In genomic region chr3:108751061-108751460, GRCm38 (mm10) we compare ENCODE assay signal across 18 mouse cellular contexts. TPM values are rescaled to one million over a fixed set of nuclear protein-coding genes. Genes with fewer than 3 reads are reported as not detected.
DNase-seq lines count a peak whose midpoint lies in the region; ATAC-seq and TF ChIP-seq lines count a peak whose summit lies in the region.
"Had no signal": no experiment of that assay in that cellular context is flagged by ENCODE, and none has a peak within 500 bp of the region (broad histone marks: within the 10 kb centered on the region; RNA-seq: fewer than 3 reads in every experiment).

No protein-coding gene starts in this region.

- H3K4me2 ChIP-seq in lung, postnatal 0 days (replicated peaks; ENCODE audit: low read depth, low read length): no peak overlapping the region
- peak overlapping the region; percentile 33 for H3K4me2 ChIP-seq in embryonic facial prominence, embryonic 14.5 days (ENCODE audit: low read depth, low read length)
- peak overlapping the region; percentile 59 for H3K4me2 ChIP-seq in liver, embryonic 12.5 days

- H3K9ac ChIP-seq in lung, postnatal 0 days (replicated peaks; ENCODE audit: low read depth): no peak overlapping the region
- H3K9ac ChIP-seq in embryonic facial prominence, embryonic 14.5 days (ENCODE audit: low read depth, low read length): no peak overlapping the region
- H3K9ac ChIP-seq in liver, embryonic 12.5 days: peak overlapping the region; percentile 35; the same call in 1 of the 2 replicates

- no peaks in the 10 kb centered on the region for H3K4me1 ChIP-seq in lung, postnatal 0 days (ENCODE audit: insufficient read depth, low read depth, low read length)
- H3K4me1 ChIP-seq in embryonic facial prominence, embryonic 14.5 days (ENCODE audit: control insufficient read depth, insufficient read depth, low read length): peaks cover 10% of the 10 kb centered on the region
- H3K4me1 ChIP-seq in liver, embryonic 12.5 days: peaks cover 57% of the 10 kb centered on the region
- H3K4me1 ChIP-seq: forebrain, embryonic 10.5 days had no signal

- 0 out of 2 replicates have a peak, but pooled peaks have one; percentile 16 for ATAC-seq in lung, postnatal 0 days
- ATAC-seq in embryonic facial prominence, embryonic 14.5 days (ENCODE audit: low read depth): peak; percentile 85
- ATAC-seq in liver, embryonic 12.5 days: peak; percentile 66

- WGBS in lung, postnatal 0 days: 47% methylated on average over 6 of the region's 6 CpGs
- 26% methylated on average over 6 of the region's 6 CpGs for WGBS in embryonic facial prominence, embryonic 14.5 days
- 33% methylated on average over 6 of the region's 6 CpGs for WGBS in liver, embryonic 12.5 days (ENCODE audit: insufficient replicate concordance)

- no peaks in the 10 kb centered on the region for H3K27me3 ChIP-seq in lung, postnatal 0 days (replicated peaks; ENCODE audit: insufficient read depth, low read length)
- no peaks in the 10 kb centered on the region for H3K27me3 ChIP-seq in embryonic facial prominence, embryonic 14.5 days (replicated peaks; ENCODE audit: control insufficient read depth, insufficient read depth, low read length)
- H3K27me3 ChIP-seq in liver, embryonic 12.5 days (replicated peaks): peaks cover 9% of the 10 kb centered on the region
- H3K27me3 ChIP-seq: CH12.LX had no signal

- H3K9me3 ChIP-seq in lung, postnatal 0 days (ENCODE audit: low read length): no peaks in the 10 kb centered on the region
- no peaks in the 10 kb centered on the region for H3K9me3 ChIP-seq in embryonic facial prominence, embryonic 14.5 days (ENCODE audit: control insufficient read depth, low read length)
- H3K9me3 ChIP-seq in liver, embryonic 12.5 days (replicated peaks): no peaks in the 10 kb centered on the region
- H3K9me3 ChIP-seq: forebrain, embryonic 10.5 days had no signal

- H3K27ac ChIP-seq in lung, postnatal 0 days (ENCODE audit: low read length): no peak overlapping the region
- peak overlapping the region; percentile 64 for H3K27ac ChIP-seq in embryonic facial prominence, embryonic 14.5 days (replicated peaks; ENCODE audit: low read depth, low read length)
- peak overlapping the region; percentile 85 for H3K27ac ChIP-seq in liver, embryonic 12.5 days
- H3K27ac ChIP-seq: forebrain, embryonic 10.5 days; gastrocnemius, adult 2 months had no signal

- H3K4me3 ChIP-seq in lung, postnatal 0 days (ENCODE audit: low read depth, low read length): no peak overlapping the region
- no peak overlapping the region; the same call in 1 of the 2 replicates for H3K4me3 ChIP-seq in embryonic facial prominence, embryonic 14.5 days (ENCODE audit: low read depth, low read length)
- H3K4me3 ChIP-seq in liver, embryonic 12.5 days: peak overlapping the region; percentile 20
- H3K4me3 ChIP-seq: forebrain, embryonic 10.5 days; gastrocnemius, adult 2 months had no signal

- no peaks in the 10 kb centered on the region for H3K36me3 ChIP-seq in lung, postnatal 0 days (ENCODE audit: insufficient read depth, low read length)
- no peaks in the 10 kb centered on the region for H3K36me3 ChIP-seq in embryonic facial prominence, embryonic 14.5 days (ENCODE audit: control insufficient read depth, insufficient read depth, low read length)
- H3K36me3 ChIP-seq in liver, embryonic 12.5 days: no peaks in the 10 kb centered on the region
- H3K36me3 ChIP-seq: forebrain, embryonic 10.5 days had no signal

- peak; percentile 23 for DNase-seq in lung, postnatal 0 days (ENCODE audit: low spot score)
- no peak for DNase-seq in lung, postnatal 25 days (ENCODE audit: low spot score)
- DNase-seq in embryonic facial prominence, embryonic 14.5 days (ENCODE audit: low spot score): peak; percentile 73
- DNase-seq in urinary bladder, postnatal 4 days (ENCODE audit: low spot score in 2 of 2): no peak
- DNase-seq in cerebellum, adult 11-12 months: no peak
- DNase-seq in right cerebral cortex, adult 18-20 months: no peak
- DNase-seq: adrenal gland, postnatal 14 days; cerebellum, postnatal 36 days; gastrocnemius, adult 2 months; heart, postnatal 36 days; kidney, postnatal 14 days; layer of hippocampus, postnatal 36 days; lung, adult 2 months; right cerebral cortex, postnatal 14 days; thymus, postnatal 14 days had no signal

- TF ChIP-seq CTCF in lung, postnatal 0 days (IDR thresholded peaks at IDR 0.05): peak; percentile 21; the same call in 1 of the 2 replicates

- no peak for TF ChIP-seq EP300 in lung, postnatal 0 days (IDR thresholded peaks at IDR 0.05)

RNA-seq across cellular contexts. Expression of gene Aknad1, which starts 11.6 kb away (rescaled TPM):
- 0.10 and 0.21 TPM in 2 replicates for polyA plus RNA-seq in lung, postnatal 0 days (2015; fragmentation: Nextera tagmentation; extraction: Ambion mirVana)
- 0.92 and 1.5 TPM in 2 replicates for polyA plus RNA-seq in embryonic facial prominence, embryonic 14.5 days (2014; fragmentation: Nextera tagmentation; extraction: Ambion mirVana)
- 0.24 and 0.37 TPM in 2 replicates for polyA plus RNA-seq in liver, embryonic 12.5 days (2016; fragmentation: Nextera tagmentation; extraction: Ambion mirVana)
- polyA plus RNA-seq: forebrain, embryonic 10.5 days had no signal

RNA-seq across cellular contexts. Expression of gene Gpsm2, which starts 29.0 kb away (rescaled TPM):
- polyA plus RNA-seq in lung, postnatal 0 days (2015; fragmentation: Nextera tagmentation; extraction: Ambion mirVana): 22.9 and 23.7 TPM in 2 replicates
- 69.5 and 85.1 TPM in 2 replicates for polyA plus RNA-seq in embryonic facial prominence, embryonic 14.5 days (2014; fragmentation: Nextera tagmentation; extraction: Ambion mirVana)
- polyA plus RNA-seq in liver, embryonic 12.5 days (2016; fragmentation: Nextera tagmentation; extraction: Ambion mirVana): 51.1 and 53.9 TPM in 2 replicates

Comparison
In these comparisons a context has a peak if more than half of its experiments do, and no peak if none do; other contexts are left out.
1. DNase-seq: peak in lung, postnatal 0 days (single experiment) and embryonic facial prominence, embryonic 14.5 days (single experiment); none in lung, postnatal 25 days (single experiment), urinary bladder, postnatal 4 days (0 of 2), cerebellum, adult 11-12 months (single experiment) and right cerebral cortex, adult 18-20 months (single experiment).
2. ATAC-seq: peak in every context shown above with its lines; median percentile 85 in embryonic facial prominence, embryonic 14.5 days; 66 in liver, embryonic 12.5 days; 16 in lung, postnatal 0 days.